Mouse (Mus musculus): Measurements from ENCODE around the gene Actg1. TPM values are rescaled to one million over a fixed set of nuclear protein-coding genes. Genes with fewer than 3 reads are reported as not detected.

Gene Actg1
- polyA plus RNA-seq (2012; rRNA removed), result 1,314 and 1,733 TPM in 2 replicates

GRCm38 (mm10) chr11:120347791-120348683 lies at the start of gene Actg1:
Gene Actg1 (minus strand): TSS chr11:120348542.

GRCm38 (mm10) chr11:120378611-120379540 lies 30.5 kb upstream of the Actg1 start, which contains the start of gene Faap100:
Gene Faap100 (minus strand): TSS chr11:120378764.

GRCm38 (mm10) chr11:120361295-120361694 lies 13.0 kb upstream of the Actg1 start, which contains the start of gene Fscn2:
Gene Fscn2 (plus strand): TSS chr11:120361534.

Other genes with a start within 250 kb of the Actg1 start
- gene Tepsin, start 249.8 kb downstream of the Actg1 start, polyA plus RNA-seq (2012; rRNA removed), result 65.5 and 70.7 TPM in 2 replicates
- 77.8 and 86.6 TPM in 2 replicates for gene Ndufaf8, start 249.6 kb downstream of the Actg1 start, polyA plus RNA-seq (2012; rRNA removed)
- 97.5 and 115 TPM in 2 replicates for gene Slc38a10, start 197.2 kb downstream of the Actg1 start, polyA plus RNA-seq (2012; rRNA removed)
- 9.8 and 10.0 TPM in 2 replicates for gene Bahcc1, start 115.6 kb downstream of the Actg1 start, polyA plus RNA-seq (2012; rRNA removed)
- 0.16 TPM in 1 of 2 replicates, not detected in the other for gene Fscn2, start 13.0 kb upstream of the Actg1 start, polyA plus RNA-seq (2012; rRNA removed)
- gene Faap100, start 30.2 kb upstream of the Actg1 start, polyA plus RNA-seq (2012; rRNA removed), result 64.7 and 65.7 TPM in 2 replicates
- gene Nploc4, start 89.2 kb upstream of the Actg1 start, polyA plus RNA-seq (2012; rRNA removed), result 62.4 and 84.3 TPM in 2 replicates
- gene Tspan10, start 94.1 kb upstream of the Actg1 start, polyA plus RNA-seq (2012; rRNA removed), result 0.19 and 0.41 TPM in 2 replicates
- gene Pde6g, start 105.0 kb upstream of the Actg1 start, polyA plus RNA-seq (2012; rRNA removed), result 0.55 and 0.56 TPM in 2 replicates
- 25.9 and 35.8 TPM in 2 replicates for gene Oxld1, start 109.5 kb upstream of the Actg1 start, polyA plus RNA-seq (2012; rRNA removed)
- gene Ccdc137, start 109.6 kb upstream of the Actg1 start, polyA plus RNA-seq (2012; rRNA removed), result 9.6 and 10.4 TPM in 2 replicates
- 23.7 and 24.4 TPM in 2 replicates for gene Arl16, start 119.1 kb upstream of the Actg1 start, polyA plus RNA-seq (2012; rRNA removed)
- gene Mrpl12, start 136.1 kb upstream of the Actg1 start, polyA plus RNA-seq (2012; rRNA removed), result 196 and 363 TPM in 2 replicates
- gene Slc25a10, start 143.3 kb upstream of the Actg1 start, polyA plus RNA-seq (2012; rRNA removed), result 357 and 440 TPM in 2 replicates
- 0.35 and 0.95 TPM in 2 replicates for gene Gcgr, start 182.2 kb upstream of the Actg1 start, polyA plus RNA-seq (2012; rRNA removed)
- gene Mcrip1, start 201.2 kb upstream of the Actg1 start, polyA plus RNA-seq (2012; rRNA removed), result 51.3 and 59.4 TPM in 2 replicates
- gene Ppp1r27, start 202.6 kb upstream of the Actg1 start, polyA plus RNA-seq (2012; rRNA removed), result 0.22 TPM in 1 of 2 replicates, not detected in the other
- gene P4hb, start 224.7 kb upstream of the Actg1 start, polyA plus RNA-seq (2012; rRNA removed), result 238 and 254 TPM in 2 replicates
- 643 and 823 TPM in 2 replicates for gene Arhgdia, start 233.1 kb upstream of the Actg1 start, polyA plus RNA-seq (2012; rRNA removed)
- 25.4 and 31.6 TPM in 2 replicates for gene Alyref, start 249.8 kb upstream of the Actg1 start, polyA plus RNA-seq (2012; rRNA removed)
- 119 and 133 TPM in 2 replicates for gene Anapc11, start 249.9 kb upstream of the Actg1 start, polyA plus RNA-seq (2012; rRNA removed)

All from colon, adult 2 months (tissue).